Mouse (Mus musculus) left cerebral cortex, adult 2 months (tissue): ENCODE data around the gene Myadml2. TPM values are rescaled to one million over a fixed set of nuclear protein-coding genes. Genes with fewer than 3 reads are reported as not detected.

Source experiments
- DNase-seq, 2 experiments: peaks; one replicate each; pipeline ENCODE4 v3.0.0; 2021 to 2022; ENCODE audit warnings: low spot score in 2 of 2, mixed read lengths in 1 of 2; ENCODE audit errors: extremely low spot score in 1 of 2
- H3K27ac ChIP-seq: fragments of 200-600 bp; 2 replicates; pipeline ENCODE4 v1.8.1; 2022
- H3K4me3 ChIP-seq: fragments of 200-600 bp; 2 replicates; pipeline ENCODE4 v1.8.1; 2022
- CTCF ChIP-seq: fragments of 200-600 bp; IDR thresholded peaks from 2 replicates; pipeline ENCODE4 v1.8.1; 2022; ENCODE audit warnings: antibody characterized with exemption, mild to moderate bottlenecking, moderate library complexity
- intact Hi-C: fragments of 180-260 bp; cut with DNase I; formaldehyde crosslinking; loops from one replicate; pipeline ENCODE4 v1.15.1; 2025
- total RNA-seq, 2 experiments: library from RNA; stranded (reverse); gene quantifications; 2 replicates each; pipeline ENCODE4 v1.2.3; 2021

The Myadml2 gene
- total RNA-seq, 2 experiments from 2014 or later: 6.9 to 8.8 TPM

DNA sequence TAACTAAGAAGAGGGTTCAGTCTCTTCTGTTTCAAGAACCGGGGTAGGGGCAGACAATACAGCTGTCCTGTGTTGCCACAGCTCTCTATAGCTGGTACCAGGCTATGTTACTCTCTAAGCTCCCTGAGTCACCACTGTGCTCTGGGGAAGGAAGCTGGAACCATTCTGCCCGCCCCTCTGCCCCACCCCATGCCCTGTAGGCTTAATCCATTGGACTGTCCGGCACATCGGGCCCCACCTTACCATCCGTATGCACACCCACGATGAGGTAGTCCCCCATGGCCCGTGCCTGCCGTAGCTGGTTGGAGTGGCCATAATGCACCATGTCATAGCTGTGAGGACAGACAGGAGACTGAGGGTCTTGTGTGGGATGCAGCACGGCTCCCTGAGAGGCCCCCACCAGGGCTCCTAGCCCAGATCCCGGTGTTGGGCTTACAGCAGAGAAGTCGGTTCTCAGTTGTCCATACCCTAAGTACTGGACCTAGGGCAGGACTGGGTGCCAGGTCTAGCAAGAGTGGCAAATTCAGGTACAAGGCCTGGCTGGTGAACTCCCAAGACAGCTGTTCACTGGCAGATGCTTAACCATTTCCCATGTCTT lies 32.3 kb downstream of the Myadml2 start:
- TF ChIP-seq CTCF: no peak
- Histone ChIP-seq H3K27ac (no peak overlapping the region), H3K4me3 (no peak overlapping the region)
- no peak for DNase-seq
- intact Hi-C loops: loop anchor here (5.0 kb wide), 1 partner anchor 128 kb away; no protein-coding TSS in a partner anchor

DNA sequence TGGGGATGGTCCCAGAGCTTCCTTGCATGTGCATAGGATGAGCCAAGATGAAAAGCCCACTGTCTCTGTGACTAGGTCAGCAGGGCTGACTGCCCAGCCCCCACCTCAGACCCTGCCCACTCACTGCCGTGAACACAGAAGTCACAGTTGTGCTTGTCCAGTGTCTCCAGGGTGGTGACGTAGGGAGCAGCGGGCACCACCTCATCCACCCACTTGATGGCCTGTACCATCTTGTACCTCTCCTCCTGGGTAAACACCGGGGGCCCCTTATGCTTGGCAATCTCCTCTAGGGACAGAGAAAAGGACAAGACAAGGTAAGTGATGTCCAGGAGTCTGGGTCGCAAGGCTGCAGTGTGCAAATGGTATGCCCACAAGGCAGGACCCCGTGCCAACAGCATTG lies 32.8 kb downstream of the Myadml2 start:
- intact Hi-C loops: loop anchor here (5.0 kb wide), 1 partner anchor 128 kb away; no protein-coding TSS in a partner anchor
- no peak overlapping the region for H3K4me3 ChIP-seq
- no peak for DNase-seq
- H3K27ac ChIP-seq: no peak overlapping the region
- no peak for TF ChIP-seq CTCF

DNA sequence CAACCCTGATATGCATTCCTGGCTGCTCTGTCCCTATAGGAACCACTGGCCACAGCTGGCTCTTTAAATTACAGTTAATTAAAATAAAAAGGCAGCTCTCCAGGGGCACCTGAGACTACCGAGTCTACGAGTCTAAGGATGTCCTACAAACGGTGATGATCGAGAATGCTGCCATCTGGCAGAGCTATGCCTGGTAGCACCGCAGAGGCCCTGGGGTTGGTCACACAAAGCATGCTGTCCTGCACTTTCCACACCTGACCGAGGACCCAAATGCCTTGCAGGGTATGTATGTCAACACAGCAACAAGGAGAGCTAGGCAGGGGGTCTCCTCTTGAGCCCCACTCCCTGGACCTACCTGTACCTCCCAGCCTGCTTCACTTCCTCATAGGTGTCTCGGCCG lies 34.0 kb downstream of the Myadml2 start:
- no peak for TF ChIP-seq CTCF
- Histone ChIP-seq H3K27ac (no peak overlapping the region), H3K4me3 (no peak overlapping the region)
- intact Hi-C loops: no loop called here
- DNase-seq: no peak

DNA sequence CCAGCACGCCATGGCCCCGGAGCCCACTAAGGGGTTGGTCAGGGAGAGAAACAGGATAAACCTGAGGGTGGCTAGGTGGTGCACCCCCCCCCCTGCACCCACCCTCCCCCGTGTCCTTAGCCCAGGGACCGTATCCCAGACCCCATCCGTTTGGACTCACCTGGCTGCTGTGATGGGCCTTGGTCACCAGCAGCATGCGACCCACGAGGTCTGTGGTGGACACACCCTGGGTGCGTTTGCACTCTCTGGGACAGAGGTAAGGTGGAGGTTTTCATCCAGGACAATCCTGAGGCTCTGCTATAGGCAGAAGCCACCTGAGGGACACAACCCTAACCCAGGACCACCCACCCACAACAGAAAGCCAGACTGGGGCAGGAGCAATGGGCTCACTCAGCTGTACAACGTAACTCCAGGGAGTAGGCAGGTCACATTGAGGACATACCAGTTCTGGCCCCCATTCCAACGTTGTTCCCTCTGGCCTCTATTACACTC lies 34.4 kb downstream of the Myadml2 start:
- H3K4me3 ChIP-seq: no peak overlapping the region
- DNase-seq: no peak
- no peak overlapping the region for H3K27ac ChIP-seq
- intact Hi-C loops: no loop called here
- no peak for TF ChIP-seq CTCF

DNA sequence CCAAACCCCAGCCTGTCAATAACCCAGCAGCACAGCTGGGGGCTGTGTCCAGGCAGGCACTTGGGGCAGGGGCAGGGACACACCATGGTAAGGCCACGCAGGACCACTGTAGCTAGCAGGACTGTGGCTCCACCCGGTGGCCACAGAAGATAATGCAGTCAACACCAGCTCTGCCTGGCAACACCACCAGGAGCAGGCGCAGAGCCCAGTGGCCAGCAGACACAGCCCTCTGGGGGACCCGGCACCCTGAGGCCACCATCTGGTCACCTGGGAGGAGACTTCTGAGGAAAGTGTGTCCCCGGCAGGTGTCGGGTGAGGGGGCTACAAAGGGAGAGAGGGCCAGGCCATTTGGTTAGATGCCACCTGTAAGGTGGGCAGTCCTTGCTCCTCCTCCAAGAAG lies 35.2 kb downstream of the Myadml2 start:
- DNase-seq: peak; percentile 59 to 62
- no peak overlapping the region for H3K27ac ChIP-seq
- no peak overlapping the region for H3K4me3 ChIP-seq
- intact Hi-C loops: no loop called here
- TF ChIP-seq CTCF: peak; percentile 73

DNA sequence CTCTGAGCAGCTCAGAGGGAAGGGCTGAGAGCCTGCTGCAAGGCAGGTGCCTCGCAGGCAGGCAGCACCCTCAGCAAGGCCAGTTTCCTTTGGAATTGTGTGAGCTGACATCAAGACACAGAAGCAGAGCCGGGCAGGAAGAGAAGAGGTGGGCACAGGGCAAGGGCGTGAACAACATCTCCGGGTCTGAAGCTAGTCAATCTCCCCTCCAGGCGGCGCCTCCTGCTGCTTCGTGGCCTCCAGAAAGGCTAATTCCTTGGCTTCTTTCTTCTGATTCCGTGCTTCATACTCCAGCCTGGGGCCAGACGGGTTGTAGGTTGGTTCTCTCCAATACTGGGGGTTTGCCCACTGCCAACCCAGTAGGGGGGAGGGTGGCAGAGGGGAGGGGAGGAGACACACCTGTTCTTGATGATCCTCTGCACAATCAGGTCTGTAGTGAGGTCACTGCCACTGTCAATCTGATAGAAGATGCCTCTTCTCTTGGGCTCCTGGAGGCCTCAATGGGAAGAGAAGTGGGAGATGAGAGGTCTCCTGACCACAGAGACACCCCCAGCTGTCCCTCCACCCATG lies 37.4 kb downstream of the Myadml2 start:
- no peak for TF ChIP-seq CTCF
- Histone ChIP-seq H3K4me3 (no peak overlapping the region), H3K27ac (no peak overlapping the region)
- DNase-seq: no peak
- intact Hi-C loops: no loop called here

DNA sequence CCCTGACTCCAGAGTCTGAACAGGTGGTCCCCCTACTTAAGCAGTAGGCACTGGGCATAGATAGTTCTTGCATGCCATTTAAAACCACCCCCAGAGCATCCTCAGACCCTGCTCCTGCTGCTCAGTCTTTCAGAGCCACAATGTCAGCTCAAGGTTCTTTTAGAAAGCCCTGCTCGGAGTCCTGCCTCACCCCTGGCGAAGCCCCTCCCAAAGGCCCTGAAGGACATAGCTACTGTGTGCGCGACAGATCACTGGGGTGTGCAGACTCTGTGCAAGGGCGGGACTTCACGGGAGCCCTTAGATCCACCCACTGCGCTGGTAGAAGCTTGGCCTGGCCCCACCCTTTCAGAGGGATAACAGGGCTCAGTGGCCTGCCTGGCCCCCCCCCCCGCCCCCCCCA lies 38.7 kb downstream of the Myadml2 start:
- H3K27ac ChIP-seq: no peak overlapping the region
- H3K4me3 ChIP-seq: no peak overlapping the region
- intact Hi-C loops: no loop called here
- no peak for TF ChIP-seq CTCF
- DNase-seq: no peak

DNA sequence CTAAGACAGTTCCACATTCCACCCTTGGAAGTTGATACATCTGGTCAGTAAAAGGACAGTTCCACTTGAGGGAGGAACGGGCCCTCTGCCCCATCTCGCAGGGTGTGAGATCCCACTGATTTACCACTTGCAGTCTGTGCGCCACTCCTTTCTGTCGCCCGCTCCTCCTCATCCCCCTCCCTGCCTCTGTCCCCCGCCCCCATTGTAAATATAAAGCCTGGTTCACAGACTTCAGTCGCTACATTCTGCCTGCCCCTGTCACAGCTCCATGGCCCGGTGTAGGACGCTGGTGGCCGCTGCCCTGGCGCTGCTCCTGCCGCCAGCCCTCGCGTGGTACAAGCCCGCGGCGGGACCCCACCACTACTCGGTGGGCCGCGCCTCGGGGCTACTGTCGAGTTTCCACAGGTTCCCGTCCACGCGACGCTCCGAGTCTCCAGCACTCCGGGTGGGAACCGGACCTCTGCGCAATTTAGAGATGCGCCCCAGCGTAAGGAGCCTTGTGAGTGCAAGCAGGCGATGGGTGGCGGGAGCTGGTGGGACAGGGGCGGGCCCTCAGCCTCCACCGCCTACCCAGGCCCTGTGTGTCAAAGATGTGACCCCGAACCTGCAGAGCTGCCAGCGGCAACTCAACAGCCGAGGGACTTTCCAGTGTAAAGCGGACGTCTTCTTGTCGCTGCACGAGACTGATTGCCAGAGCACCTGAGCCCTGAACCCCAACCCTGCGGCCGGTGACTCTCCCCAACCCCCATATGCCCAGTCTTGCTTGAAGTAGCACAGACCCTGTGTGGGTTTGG lies 39.5 kb downstream of the Myadml2 start, which contains the start of gene Npb:
Gene Npb (plus strand): TSS at position 237 of the 794 bp plus-strand sequence.
- Histone ChIP-seq H3K27ac (no peak within 1 kb of the TSS), H3K4me3 (no peak within 1 kb of the TSS)
- intact Hi-C loops: no loop called here
- no peak for DNase-seq
- no peak for TF ChIP-seq CTCF

DNA sequence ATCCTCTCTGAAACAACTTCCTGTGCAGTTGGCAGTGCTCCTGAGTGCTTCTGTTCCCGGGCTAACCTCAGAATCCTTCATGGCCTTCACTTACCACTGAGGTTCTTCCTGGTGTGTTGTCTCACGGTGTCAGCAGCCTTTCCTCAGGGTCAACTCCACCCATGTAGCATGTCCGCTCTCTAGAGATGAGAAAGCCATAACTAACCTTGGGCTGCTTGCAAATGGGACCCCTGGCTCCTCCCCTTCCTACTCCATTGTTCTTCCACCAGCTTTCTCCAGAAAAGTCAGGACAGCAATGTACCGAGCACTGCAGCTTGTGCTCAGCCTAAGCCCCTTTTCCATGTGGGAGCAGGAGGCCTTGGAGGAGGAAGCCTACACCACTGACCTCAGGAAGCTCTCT lies 41.2 kb downstream of the Myadml2 start:
- no peak for DNase-seq
- TF ChIP-seq CTCF: no peak
- H3K27ac ChIP-seq: no peak overlapping the region
- intact Hi-C loops: no loop called here
- no peak overlapping the region for H3K4me3 ChIP-seq

DNA sequence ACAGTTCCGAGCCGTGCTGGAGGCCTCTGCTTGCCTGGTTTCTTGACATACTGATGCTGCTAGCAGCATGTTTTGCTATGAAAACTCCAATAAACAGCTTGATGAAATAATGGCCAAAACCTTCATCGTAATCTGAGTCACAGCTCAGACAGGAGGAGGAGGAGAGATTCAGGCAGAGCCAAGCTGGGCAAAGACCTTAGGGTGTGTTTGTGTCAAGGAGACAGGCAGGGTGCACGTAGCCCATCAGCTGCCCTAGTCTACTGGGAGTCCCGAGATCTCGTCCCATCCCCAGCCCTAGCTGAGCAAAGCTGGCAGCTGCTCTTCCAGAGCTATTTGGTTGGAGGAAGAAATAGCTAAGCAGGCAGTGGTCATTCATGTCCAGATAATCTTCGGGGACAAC lies 42.3 kb downstream of the Myadml2 start:
- H3K4me3 ChIP-seq: no peak overlapping the region
- H3K27ac ChIP-seq: no peak overlapping the region
- intact Hi-C loops: no loop called here
- no peak for TF ChIP-seq CTCF
- no peak for DNase-seq

DNA sequence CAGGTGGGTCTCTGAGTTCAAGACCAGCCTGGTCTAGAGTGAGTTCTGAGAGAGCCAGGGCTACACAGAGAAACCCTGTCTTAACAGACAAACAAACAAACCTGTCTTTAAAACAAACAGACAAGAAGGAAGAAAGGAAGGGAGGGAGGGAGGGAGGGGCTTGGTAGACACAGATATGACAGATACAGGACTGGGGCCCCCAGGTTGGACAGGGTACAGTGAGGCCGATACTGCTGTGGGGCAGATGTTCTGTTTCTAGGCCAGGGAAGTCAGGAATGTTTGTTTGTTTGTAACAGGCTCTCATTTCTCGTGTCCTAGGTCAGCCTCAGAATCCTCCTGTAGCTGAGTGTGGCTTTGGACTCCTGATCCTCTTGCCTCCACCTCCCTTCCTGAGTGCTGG lies 44.4 kb downstream of the Myadml2 start:
- Histone ChIP-seq H3K27ac (no peak overlapping the region), H3K4me3 (no peak overlapping the region)
- no peak for DNase-seq
- intact Hi-C loops: no loop called here
- no peak for TF ChIP-seq CTCF

DNA sequence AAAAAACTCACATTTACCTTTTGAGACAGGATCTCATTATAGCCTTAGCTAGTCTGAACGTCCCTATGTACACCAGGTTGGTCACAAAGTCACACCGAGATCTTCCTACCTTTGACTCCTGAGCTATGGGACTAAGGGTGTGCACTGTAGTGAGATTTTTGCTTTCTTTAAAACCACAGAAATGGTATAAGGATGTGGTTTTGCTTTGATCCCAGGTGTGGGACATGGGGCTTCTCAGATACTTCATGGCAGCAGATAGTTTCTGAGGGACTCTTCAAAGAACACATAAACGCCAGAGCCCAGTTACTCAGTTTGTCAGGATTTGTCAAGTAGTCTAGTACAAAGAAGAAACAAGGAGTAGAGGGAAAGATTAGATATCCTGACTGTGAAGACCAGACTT lies 47.2 kb downstream of the Myadml2 start:
- no peak for TF ChIP-seq CTCF
- H3K4me3 ChIP-seq: no peak overlapping the region
- no peak overlapping the region for H3K27ac ChIP-seq
- no peak for DNase-seq
- intact Hi-C loops: no loop called here
